Mouse (Mus musculus) right cerebral cortex, postnatal 36 days (tissue): ENCODE results near the gene Aars2.

ENCODE experiments used
- DNase-seq, 2 experiments: peaks; one replicate each; pipeline ENCODE4 v3.0.0; 2022; ENCODE audit warnings: low spot score in 2 of 2, mixed read lengths in 1 of 2

The Aars2 gene

DNA sequence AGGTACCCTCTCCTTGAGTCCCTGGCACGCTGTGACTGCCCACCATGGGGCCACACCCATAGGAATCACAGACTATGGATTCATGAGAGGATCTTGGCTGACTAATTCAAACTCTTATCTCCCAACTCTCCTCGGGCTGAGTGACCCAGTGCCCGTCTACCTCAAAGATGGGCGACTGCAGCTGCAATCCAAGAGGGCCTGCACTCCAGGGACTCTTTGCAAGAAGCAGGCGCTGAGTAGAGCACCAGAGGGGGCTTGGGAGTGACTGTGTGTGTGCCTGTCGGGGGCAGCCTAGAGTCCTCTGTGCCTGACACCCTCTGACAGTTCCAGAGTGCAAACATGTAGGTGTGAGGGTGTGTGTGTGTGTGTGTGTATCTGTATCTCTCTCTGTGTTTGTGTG lies 35.5 kb downstream of the Aars2 start:
- no peak for DNase-seq

- DNase-seq, result no peak
These were observed 36.1 kb downstream of the Aars2 start for GRCm38 (mm10) chr17:45542705-45543104.

- DNase-seq, result no peak
These were observed 36.5 kb downstream of the Aars2 start for GRCm38 (mm10) chr17:45543115-45543514.

DNA sequence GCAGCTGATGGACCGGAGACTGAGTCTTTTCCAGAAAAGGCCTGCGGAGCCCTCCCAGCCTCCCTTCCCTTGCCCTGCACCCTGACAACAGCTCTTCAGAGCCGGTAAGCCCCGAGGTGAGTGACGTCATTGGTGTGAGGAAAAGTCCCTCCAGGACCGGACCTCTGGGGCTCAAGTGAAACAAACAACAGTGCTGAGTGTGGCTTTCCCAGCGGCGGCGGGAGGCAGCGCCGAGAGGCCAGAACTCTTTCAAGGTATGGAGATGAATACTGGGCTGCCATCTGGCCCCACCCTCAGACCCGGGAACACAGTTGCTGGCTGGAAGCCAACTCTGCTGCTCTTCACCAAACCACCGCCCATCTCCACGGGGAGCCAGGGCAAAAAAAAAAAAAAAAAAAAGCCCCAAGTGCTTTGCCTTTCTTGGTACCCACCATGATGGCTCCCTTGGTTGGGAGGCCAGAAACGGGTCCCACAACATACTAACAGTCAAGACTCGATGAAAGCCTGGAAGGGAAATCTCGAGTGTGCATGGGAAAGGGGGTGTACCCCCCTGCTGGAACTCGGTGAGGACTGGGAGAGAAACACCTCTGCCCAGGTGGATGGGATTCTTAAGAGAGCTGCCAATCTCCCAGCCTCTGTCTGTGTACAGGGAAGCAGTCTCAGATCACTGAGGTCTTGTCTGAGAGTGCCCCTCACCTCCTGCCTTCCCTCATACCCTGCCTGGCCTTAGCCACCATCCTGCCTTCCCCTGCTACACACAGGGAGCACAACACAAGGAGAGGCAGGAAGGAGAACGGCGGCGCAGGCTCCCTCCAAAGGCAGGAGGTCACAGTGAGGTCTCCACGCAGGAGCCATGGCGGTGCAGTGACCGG lies 37.6 kb downstream of the Aars2 start:
- no peak for DNase-seq

GRCm38 (mm10) chr17:45544873-45545277 lies 38.2 kb downstream of the Aars2 start:
- no peak for DNase-seq

GRCm38 (mm10) chr17:45545278-45545961 lies 38.8 kb downstream of the Aars2 start:
- DNase-seq, result no peak

DNA sequence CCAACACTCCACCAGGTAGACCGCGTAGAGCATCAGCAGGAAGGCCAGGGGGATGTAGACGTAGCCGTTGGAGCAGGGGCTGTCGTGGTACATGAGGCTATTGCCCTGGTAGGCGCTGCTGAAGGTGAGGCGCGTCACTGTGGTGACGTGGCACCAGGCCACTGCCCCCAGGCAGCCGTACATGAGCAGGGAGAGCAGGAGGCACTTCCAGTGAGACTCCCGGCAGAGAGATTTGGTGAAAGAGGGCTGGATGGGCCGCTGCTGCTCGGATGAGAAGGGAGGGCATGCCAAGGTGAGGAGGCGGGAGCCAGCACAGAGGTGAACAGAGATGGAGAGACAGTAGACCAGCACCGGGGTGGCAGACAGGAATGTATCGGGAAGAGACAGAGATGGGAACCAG lies 40.3 kb downstream of the Aars2 start:
- DNase-seq, result no peak

DNA sequence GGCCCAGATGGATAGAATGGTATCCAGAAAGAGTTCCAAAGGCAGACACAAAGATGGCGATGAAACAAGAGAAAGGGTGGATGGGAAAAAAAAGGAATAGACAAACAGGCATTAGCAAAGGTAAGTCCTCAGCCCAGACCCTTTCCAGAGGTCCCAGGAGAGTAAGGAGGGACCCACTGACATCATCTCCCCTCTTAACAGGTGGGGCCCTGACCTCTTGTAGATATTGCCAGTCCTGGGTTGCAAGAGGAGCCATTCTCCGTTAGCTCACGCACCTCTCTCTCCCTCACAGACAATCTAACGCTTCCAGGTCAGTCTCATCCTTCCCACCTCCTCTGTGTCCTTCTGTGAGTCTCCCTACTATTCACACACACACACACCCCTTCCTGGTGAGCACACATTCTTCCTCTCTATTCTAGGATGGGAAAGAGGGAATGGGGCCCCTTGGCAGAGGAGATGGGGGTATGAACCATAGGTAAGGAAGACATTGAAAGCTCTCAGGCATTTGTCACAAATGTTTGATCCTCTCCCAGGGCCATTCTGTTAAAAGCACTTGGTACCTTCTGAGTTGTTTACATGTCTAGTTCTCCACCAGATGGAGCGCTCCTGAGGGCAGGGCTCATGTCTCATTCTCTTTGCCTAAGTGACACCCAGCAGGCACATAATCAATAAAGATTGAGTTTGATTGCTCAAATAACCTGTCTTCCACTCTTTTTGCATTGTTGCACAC lies 41.0 kb downstream of the Aars2 start:
- no peak for DNase-seq

GRCm38 (mm10) chr17:45548541-45549512 lies 42.2 kb downstream of the Aars2 start:
- DNase-seq, result no peak

DNA sequence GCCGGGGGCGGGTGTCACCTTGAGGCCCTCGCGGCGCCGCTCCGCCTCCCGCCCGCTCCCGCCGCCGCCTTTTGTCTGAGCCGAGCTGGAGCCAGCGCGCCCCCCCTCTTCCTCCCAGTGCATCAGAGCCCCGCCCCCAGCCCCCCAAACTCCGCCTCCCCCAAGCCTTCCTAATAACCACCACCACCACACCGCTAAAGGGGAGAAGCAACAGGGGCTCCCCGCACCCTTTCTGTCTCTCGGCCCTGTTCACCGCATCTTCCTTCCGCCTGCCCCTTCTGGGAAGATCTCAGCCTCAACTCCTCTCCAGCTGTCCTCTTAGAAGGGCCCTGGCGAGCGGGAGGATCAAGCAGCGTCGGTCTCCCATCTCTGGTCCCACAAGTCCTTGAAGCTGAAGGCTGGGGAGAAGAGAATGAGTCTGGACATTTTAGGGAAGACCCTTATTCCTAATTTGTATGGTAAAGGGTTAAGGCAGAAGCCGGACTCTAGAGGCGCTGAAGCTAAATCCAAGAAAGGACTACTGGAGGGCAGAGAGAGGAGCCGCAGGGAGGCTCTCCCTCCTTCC lies 43.1 kb downstream of the Aars2 start, which contains the start of gene Tmem151b:
Gene Tmem151b (minus strand): TSS at position 61 of the 565 bp plus-strand sequence.
- no peak for DNase-seq

DNA sequence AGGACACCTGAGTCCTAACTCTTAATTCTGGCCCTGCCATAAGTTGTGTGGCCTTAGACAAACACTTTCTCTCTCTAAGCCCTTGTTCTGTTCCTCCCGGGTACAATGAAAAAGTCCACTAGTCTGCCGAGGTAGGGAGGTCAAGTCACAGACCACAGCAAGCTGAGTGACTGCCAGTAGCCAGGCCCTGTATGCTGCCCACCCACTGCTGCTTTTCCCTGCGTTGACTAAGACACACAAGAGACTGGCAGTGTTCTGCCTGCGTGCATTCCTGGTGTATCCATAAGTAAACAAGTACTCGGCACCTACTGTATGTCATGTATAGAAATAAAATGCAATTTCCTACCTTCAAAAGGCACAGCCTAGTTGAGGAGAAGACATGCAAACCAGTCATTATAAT lies 43.6 kb downstream of the Aars2 start:
- no peak for DNase-seq

DNA sequence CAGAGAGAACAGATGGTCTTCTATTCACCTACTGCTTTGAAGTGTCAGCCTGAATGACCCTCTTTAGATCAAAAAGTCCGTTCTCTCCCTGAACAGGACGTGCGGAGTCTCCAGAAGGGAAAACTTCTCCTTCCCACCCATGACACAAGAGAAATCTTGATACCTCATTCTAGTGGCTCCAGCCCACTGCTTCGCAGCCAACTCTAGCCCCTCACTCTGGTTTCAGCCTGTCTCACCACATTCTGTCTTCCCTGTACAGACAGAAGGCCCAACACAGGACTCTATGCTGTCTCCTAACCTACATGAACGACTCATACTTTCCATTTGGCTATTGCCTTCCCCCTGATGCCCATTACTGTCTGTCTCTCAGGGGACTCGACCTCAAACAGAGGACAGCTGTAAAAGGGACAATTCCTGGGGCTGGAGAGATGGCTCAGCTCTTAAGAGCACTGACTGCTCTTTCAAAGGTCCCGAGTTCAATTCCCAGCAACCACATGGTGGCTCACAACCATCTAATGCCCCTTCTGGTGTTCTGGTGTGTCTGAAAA lies 44.7 kb downstream of the Aars2 start:
- DNase-seq, result no peak

GRCm38 (mm10) chr17:45551816-45552451 lies 45.3 kb downstream of the Aars2 start:
- no peak for DNase-seq

DNA sequence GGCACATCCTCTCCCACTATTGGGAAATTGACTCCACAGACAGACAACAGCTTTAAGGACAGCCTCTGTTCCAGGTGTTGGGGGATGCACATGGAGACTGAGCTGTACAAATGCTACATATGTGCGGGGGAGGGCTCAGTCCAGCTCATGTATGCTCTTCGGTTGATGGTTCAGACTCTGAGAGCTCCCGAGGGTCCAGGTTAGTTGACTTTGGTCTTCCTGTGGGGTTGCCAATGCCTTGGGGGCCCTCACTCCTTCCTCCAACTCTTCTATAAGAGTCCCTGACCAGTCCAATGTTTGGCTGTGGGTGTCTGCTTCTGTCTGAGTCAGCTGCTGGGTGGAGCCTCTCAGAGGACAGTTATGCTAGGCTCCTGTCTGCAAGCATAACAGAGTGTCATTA lies 46.4 kb downstream of the Aars2 start:
- DNase-seq, result no peak

- no peak for DNase-seq
These were observed 47.8 kb downstream of the Aars2 start for GRCm38 (mm10) chr17:45554420-45554819.

GRCm38 (mm10) chr17:45555452-45556106 lies 48.9 kb downstream of the Aars2 start, which contains the start of gene Nfkbie:
Nfkbie (plus strand) TSS chr17:45555703.
- peak; percentile 82 to 86 for DNase-seq

DNA sequence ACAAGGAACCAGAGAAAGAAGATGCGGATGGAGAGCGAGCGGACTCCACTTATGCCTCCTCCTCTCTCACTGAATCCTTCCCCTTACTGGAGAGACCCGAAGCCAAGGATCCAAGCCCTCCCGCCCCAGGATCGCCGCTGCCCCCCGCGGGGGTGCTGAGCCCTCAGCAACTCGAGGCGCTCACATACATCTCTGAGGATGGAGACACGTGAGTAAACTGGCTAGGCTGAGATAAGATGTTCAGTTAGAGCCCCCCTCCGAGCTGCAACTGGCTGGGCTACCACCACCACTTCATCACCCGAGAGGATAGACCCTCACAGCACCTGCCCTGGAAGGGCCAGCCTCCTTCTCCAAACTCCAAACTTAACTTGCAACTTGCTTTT lies 49.5 kb downstream of the Aars2 start:
- no peak for DNase-seq

DNA sequence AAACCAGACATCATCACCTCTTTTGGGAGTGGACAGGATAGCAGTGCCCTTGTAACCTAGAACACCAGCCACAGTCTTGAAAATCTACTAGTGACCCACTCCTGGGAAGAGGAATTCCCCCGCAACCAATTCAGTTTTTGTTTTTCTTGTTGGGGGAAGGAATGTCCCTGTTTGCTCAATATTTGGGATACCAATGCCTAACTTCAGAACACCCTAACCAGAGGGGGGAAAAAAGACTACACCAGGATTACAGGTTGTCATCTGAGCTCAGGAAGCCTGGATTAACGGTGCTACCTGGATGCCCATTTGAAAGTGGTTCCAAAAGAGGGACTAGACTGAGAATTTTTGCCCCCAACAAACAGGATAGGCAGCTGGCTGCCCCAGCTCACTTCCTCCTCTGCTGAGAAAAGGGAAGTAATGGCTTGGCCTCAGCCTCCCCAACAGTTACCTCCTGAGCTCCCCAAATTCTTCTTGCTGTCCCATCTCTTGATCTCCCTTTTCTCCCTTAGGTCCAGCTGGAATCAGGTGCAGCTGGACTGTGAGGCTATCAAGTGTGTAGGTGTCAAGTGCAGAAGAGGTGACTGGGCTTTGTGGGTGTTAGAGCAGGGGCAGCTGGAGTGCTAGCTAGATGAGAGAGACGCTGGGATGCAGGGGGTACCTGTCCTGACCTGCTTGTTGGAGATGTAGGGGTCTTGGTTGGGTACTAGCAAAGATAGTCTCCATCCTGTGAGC lies 50.0 kb downstream of the Aars2 start:
- DNase-seq, result no peak
